Mouse (Mus musculus): ENCODE data around the gene Armh3.

DNA sequence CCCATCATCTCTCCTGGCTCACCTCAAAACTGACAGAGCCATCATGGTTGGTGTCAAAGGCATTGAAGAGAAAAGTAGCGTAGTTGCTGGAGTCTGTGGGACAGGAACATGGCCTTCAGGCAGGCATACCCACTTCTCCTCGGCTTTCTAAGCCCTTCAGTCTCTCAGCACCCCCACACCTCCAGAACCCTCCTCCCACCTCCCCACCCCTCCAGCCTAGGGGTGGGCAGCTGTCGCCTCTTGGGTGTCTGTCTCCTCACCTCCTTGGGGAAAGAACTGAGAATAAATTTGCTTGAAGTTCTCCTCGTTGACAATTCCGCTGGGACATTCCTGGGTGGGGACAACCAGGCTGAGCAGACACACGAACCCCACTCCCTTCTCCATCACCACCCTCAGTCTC is 203.6 kb downstream of the Armh3 start:
- TF ChIP-seq CTCF (conservative IDR thresholded peaks at IDR 0.05; ENCODE audit: low read length) (no peak), POU5F1 (IDR thresholded peaks at IDR 0.05; ENCODE audit: borderline replicate concordance, low read length) (no peak)
